Mouse (Mus musculus) lung, adult 2 months (tissue): ENCODE measurements at regions not wholly inside any gene's neighbourhood (a gene's known extent, or its start where the extent isn't known, plus 50 kb on each side); places are given as distances from the start of the nearest gene placed in this dataset.

Experiments
- CTCF ChIP-seq: fragments of 200-500 bp; IDR thresholded peaks from 2 replicates; pipeline ENCODE4 v1.5.1; 2011; ENCODE audit warnings: mild to moderate bottlenecking, low read length, control low read depth; ENCODE audit not compliant: insufficient read depth
- POLR2A ChIP-seq: fragments of 200-500 bp; IDR thresholded peaks from 2 replicates; pipeline ENCODE4 v1.6.1; 2011; ENCODE audit warnings: low read depth, mild to moderate bottlenecking, control low read depth, low read length, borderline replicate concordance; ENCODE audit errors: extremely low read depth

- TF ChIP-seq CTCF: no peak
- TF ChIP-seq POLR2A: no peak
These were observed 431.6 kb downstream of the Plcl1 start for GRCm38 (mm10) chr1:55837366-55837765.
